Mouse (Mus musculus) hindbrain, embryonic 14.5 days (tissue): Measurements from ENCODE around the gene Olfr1076. TPM values are rescaled to one million over a fixed set of nuclear protein-coding genes. Genes with fewer than 3 reads are reported as not detected.
"Not testable (repeated sequence)": the region's sequence is repeated elsewhere in the genome, so short reads cannot be mapped to it uniquely, and the experiment has no call there.

Source experiments
- ATAC-seq: fragments of 200-750 bp; cut with Nextera tagmentation; 2 replicates; pipeline ENCODE4 v1.8.0; 2017; ENCODE audit warnings: moderate number of reproducible peaks, mild to moderate bottlenecking, moderate TSS enrichment, moderate library complexity; ENCODE audit not compliant: low FRiP score
- DNase-seq: peaks from one replicate; pipeline ENCODE4 v3.0.0-alpha.2; 2015; ENCODE audit warnings: low spot score
- H3K27ac ChIP-seq: fragments of 300-500 bp; sonication (generic); 2 replicates; pipeline ENCODE4 v1.5.1; 2014; ENCODE audit warnings: mild to moderate bottlenecking, moderate library complexity
- H3K27me3 ChIP-seq: fragments of 300-500 bp; sonication (generic); 2 replicates; pipeline ENCODE4 v1.6.1; 2014; ENCODE audit warnings: mild to moderate bottlenecking, low read length, mixed read lengths; ENCODE audit not compliant: control insufficient read depth, insufficient read depth
- H3K36me3 ChIP-seq: fragments of 300-500 bp; sonication (generic); replicated peaks from 2 replicates; pipeline ENCODE4 v1.6.1; 2014; ENCODE audit not compliant: control insufficient read depth, insufficient read depth
- H3K4me1 ChIP-seq: fragments of 300-500 bp; sonication (generic); replicated peaks from 2 replicates; pipeline ENCODE4 v1.6.1; 2014; ENCODE audit warnings: antibody characterized with exemption, low read length, mixed read lengths; ENCODE audit not compliant: control insufficient read depth, insufficient read depth
- H3K4me2 ChIP-seq: fragments of 300-500 bp; sonication (generic); replicated peaks from 2 replicates; pipeline ENCODE4 v1.6.1; 2014; ENCODE audit warnings: mild to moderate bottlenecking, moderate library complexity
- H3K4me3 ChIP-seq: fragments of 300-500 bp; sonication (generic); replicated peaks from 2 replicates; pipeline ENCODE4 v1.5.1; 2014; ENCODE audit warnings: mild to moderate bottlenecking, low read length
- H3K9ac ChIP-seq: fragments of 300-500 bp; sonication (generic); 2 replicates; pipeline ENCODE4 v1.6.1; 2014
- H3K9me3 ChIP-seq: fragments of 300-500 bp; sonication (generic); 2 replicates; pipeline ENCODE4 v1.6.1; 2016; ENCODE audit warnings: low read length; ENCODE audit not compliant: control insufficient read depth
- WGBS: fragments of 180-500 bp; shearing (Covaris S2); extraction: QIAGEN DNeasy Blood & Tissue Kit; methylation state at CpG from one replicate; pipeline ENCODE4 v1.1.7; 2014; 5-methylcytosine and 5-hydroxymethylcytosine counted together
- polyA plus RNA-seq: library from polyadenylated mRNA; unstranded; fragments of >200 nt; fragmentation: Nextera tagmentation; extraction: Ambion mirVana; gene quantifications from 2 replicates; pipeline ENCODE4 v1.2.1, GENCODE M21; 2014

Gene Olfr1076
- not detected in 2 replicates for polyA plus RNA-seq

- no peak within 1 kb of the TSS for H3K27ac ChIP-seq
- no peaks in the 10 kb centered on the region for H3K9me3 ChIP-seq
- H3K4me1 ChIP-seq = no peaks in the 10 kb centered on the region
- H3K36me3 ChIP-seq = no peaks in the 10 kb centered on the region
- WGBS = 90% methylated on average over 1 of the region's 1 CpGs
- ATAC-seq = no peak
- H3K4me3 ChIP-seq = no peak within 1 kb of the TSS
- no peak for DNase-seq
- H3K27me3 ChIP-seq = no peaks in the 10 kb centered on the region
- H3K4me2 ChIP-seq = no peak within 1 kb of the TSS
- no peak within 1 kb of the TSS for H3K9ac ChIP-seq
Observed at GRCm38 (mm10) chr2:86508161-86508560, at the start of gene Olfr1076. Gene Olfr1076 (plus strand): TSS chr2:86508461.

DNA sequence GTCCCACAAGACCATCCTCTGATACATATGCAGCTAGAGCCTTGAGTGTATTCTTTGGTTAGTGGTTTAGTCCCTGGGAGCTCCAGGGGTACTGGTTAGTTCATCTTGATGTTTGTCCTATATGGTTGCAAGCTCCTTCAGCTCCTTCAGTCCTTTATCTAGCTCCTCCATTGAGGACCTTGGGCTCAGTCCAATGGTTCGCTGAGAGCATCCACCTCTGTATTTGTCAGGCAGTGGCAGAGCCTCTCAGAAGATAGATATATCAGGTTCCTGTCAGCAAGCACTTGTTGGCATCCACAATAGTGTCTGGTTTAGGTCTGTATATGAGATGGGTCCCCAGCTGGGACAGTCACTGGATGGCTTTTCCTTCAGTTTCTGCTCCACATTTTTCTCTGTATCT is 47.8 kb upstream of the Olfr1076 start:
- no peaks in the 10 kb centered on the region for H3K4me1 ChIP-seq
- no peaks in the 10 kb centered on the region for H3K36me3 ChIP-seq
- no peaks in the 10 kb centered on the region for H3K27me3 ChIP-seq
- no peak for ATAC-seq
- no peak overlapping the region for H3K27ac ChIP-seq
- no peaks in the 10 kb centered on the region for H3K9me3 ChIP-seq
- 88% methylated on average over 1 of the region's 1 CpGs for WGBS
- DNase-seq = no peak
- H3K4me3 ChIP-seq = no peak overlapping the region
- no peak overlapping the region for H3K9ac ChIP-seq
- no peak overlapping the region for H3K4me2 ChIP-seq

- DNase-seq (peak; percentile 67), ATAC-seq (peak; percentile 51; the same call in 1 of the 2 replicates)
- 0 out of 2 replicates have a peak overlapping the region, but pooled peaks have one; percentile 19 for H3K4me2 ChIP-seq
- H3K9ac ChIP-seq = no peak overlapping the region
- H3K36me3 ChIP-seq = no peaks in the 10 kb centered on the region
- no peak overlapping the region for H3K4me3 ChIP-seq
- WGBS = 40% methylated on average over 10 of the region's 10 CpGs
- no peaks in the 10 kb centered on the region for H3K27me3 ChIP-seq
- no peaks in the 10 kb centered on the region for H3K4me1 ChIP-seq
- H3K27ac ChIP-seq = no peak overlapping the region
- no peaks in the 10 kb centered on the region for H3K9me3 ChIP-seq
Observed at GRCm38 (mm10) chr2:86464442-86465109, 43.7 kb upstream of the Olfr1076 start.

GRCm38 (mm10) chr2:86487286-86487685 is 21.0 kb upstream of the Olfr1076 start, which contains the start of gene Olfr228:
Gene Olfr228 (minus strand): TSS chr2:86487386.
- Histone ChIP-seq H3K36me3 (no peaks in the 10 kb centered on the region), H3K27ac (no peak within 1 kb of the TSS), H3K27me3 (no peaks in the 10 kb centered on the region), H3K9ac (no peak within 1 kb of the TSS), H3K4me2 (no peak within 1 kb of the TSS), H3K9me3 (no peaks in the 10 kb centered on the region), H3K4me3 (no peak within 1 kb of the TSS), H3K4me1 (no peaks in the 10 kb centered on the region)
- DNase-seq (no peak), ATAC-seq (no peak)
- 39% methylated on average over 1 of the region's 1 CpGs for WGBS

DNA sequence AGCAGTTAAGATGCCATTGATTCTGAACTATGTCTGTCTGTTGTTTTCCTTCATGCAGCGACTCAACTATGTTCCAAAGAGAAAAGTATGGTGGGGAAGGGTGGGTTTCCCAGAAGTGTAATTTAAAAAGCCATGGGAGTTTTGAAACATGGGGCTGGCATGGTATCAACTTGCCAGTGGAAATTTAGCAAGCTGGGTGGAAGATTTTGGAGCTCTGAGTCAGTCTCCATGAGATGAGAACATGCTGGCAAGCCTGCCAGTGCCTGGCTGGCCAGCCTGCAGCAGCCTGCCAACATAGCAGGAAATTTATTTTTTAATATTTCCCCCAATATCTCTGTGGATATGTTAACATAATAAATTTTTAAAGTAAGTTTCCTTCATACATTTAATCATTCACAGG is 22.7 kb downstream of the Olfr1076 start:
- Histone ChIP-seq H3K27me3 (no peaks in the 10 kb centered on the region), H3K9ac (no peak overlapping the region), H3K9me3 (no peaks in the 10 kb centered on the region), H3K36me3 (no peaks in the 10 kb centered on the region), H3K4me2 (no peak overlapping the region), H3K4me1 (no peaks in the 10 kb centered on the region), H3K4me3 (no peak overlapping the region), H3K27ac (no peak overlapping the region)
- DNase-seq (no peak), ATAC-seq (no peak)
- WGBS = 77% methylated on average over 1 of the region's 1 CpGs

- Histone ChIP-seq H3K4me1 (no peaks in the 10 kb centered on the region), H3K4me3 (no peak within 1 kb of the TSS), H3K4me2 (no peak within 1 kb of the TSS), H3K27ac (no peak within 1 kb of the TSS), H3K27me3 (no peaks in the 10 kb centered on the region), H3K36me3 (no peaks in the 10 kb centered on the region), H3K9ac (no peak within 1 kb of the TSS), H3K9me3 (no peaks in the 10 kb centered on the region)
- DNase-seq = no peak
- no peak for ATAC-seq
- 76% methylated on average over 1 of the region's 1 CpGs for WGBS
Observed at GRCm38 (mm10) chr2:86542380-86542779, 34.1 kb downstream of the Olfr1076 start, which contains the start of gene Olfr1079. Gene Olfr1079 (minus strand): TSS chr2:86542480.

GRCm38 (mm10) chr2:86558135-86558534 is 49.9 kb downstream of the Olfr1076 start, which contains the start of gene Olfr1080:
Gene Olfr1080 (minus strand): TSS chr2:86558235.
- H3K27me3 ChIP-seq, H3K4me2 ChIP-seq, H3K9me3 ChIP-seq, H3K9ac ChIP-seq, H3K36me3 ChIP-seq, H3K4me1 ChIP-seq, H3K4me3 ChIP-seq, ATAC-seq, H3K27ac ChIP-seq, DNase-seq: not testable (repeated sequence)

Other genes starting within 250 kb of the Olfr1076 start
- gene Olfr1051, start 229.4 kb upstream of the Olfr1076 start, polyA plus RNA-seq = not detected in 2 replicates
- gene Olfr1052, start 216.0 kb upstream of the Olfr1076 start, polyA plus RNA-seq = not detected in 2 replicates
- not detected in 2 replicates for gene Olfr1053, start 193.2 kb upstream of the Olfr1076 start, polyA plus RNA-seq
- not detected in 2 replicates for gene Olfr1054, start 173.0 kb upstream of the Olfr1076 start, polyA plus RNA-seq
- not detected in 2 replicates for gene Olfr1055, start 158.2 kb upstream of the Olfr1076 start, polyA plus RNA-seq
- not detected in 2 replicates for gene Olfr1056, start 146.0 kb upstream of the Olfr1076 start, polyA plus RNA-seq
- not detected in 2 replicates for gene Olfr1057, start 130.1 kb upstream of the Olfr1076 start, polyA plus RNA-seq
- not detected in 2 replicates for gene Olfr1058, start 119.9 kb upstream of the Olfr1076 start, polyA plus RNA-seq
- gene Olfr1061, start 94.4 kb upstream of the Olfr1076 start, polyA plus RNA-seq = not detected in 2 replicates
- not detected in 2 replicates for gene Olfr1062, start 81.7 kb upstream of the Olfr1076 start, polyA plus RNA-seq
- gene Olfr1065, start 57.9 kb upstream of the Olfr1076 start, polyA plus RNA-seq = not detected in 2 replicates
- not detected in 2 replicates for gene Olfr1066, start 52.2 kb upstream of the Olfr1076 start, polyA plus RNA-seq
- not detected in 2 replicates for gene Olfr228, start 21.1 kb upstream of the Olfr1076 start, polyA plus RNA-seq
- gene Olfr1079, start 34.0 kb downstream of the Olfr1076 start, polyA plus RNA-seq = not detected in 2 replicates
- not detected in 2 replicates for gene Olfr1080, start 49.8 kb downstream of the Olfr1076 start, polyA plus RNA-seq
- not detected in 2 replicates for gene Olfr1082, start 90.5 kb downstream of the Olfr1076 start, polyA plus RNA-seq
- not detected in 2 replicates for gene Olfr1084, start 131.3 kb downstream of the Olfr1076 start, polyA plus RNA-seq
- gene Olfr1085, start 153.6 kb downstream of the Olfr1076 start, polyA plus RNA-seq = not detected in 2 replicates
- not detected in 2 replicates for gene Olfr1086, start 171.6 kb downstream of the Olfr1076 start, polyA plus RNA-seq
- not detected in 2 replicates for gene Olfr1087, start 189.9 kb downstream of the Olfr1076 start, polyA plus RNA-seq
- not detected in 2 replicates for gene Olfr1089, start 225.2 kb downstream of the Olfr1076 start, polyA plus RNA-seq